Mouse (Mus musculus): Measurements from ENCODE around the gene Tdp1. TPM values are rescaled to one million over a fixed set of nuclear protein-coding genes. Genes with fewer than 3 reads are reported as not detected.

Gene Tdp1
- polyA plus RNA-seq, 1 experiment from 2014 or later = 14.2 TPM

DNA sequence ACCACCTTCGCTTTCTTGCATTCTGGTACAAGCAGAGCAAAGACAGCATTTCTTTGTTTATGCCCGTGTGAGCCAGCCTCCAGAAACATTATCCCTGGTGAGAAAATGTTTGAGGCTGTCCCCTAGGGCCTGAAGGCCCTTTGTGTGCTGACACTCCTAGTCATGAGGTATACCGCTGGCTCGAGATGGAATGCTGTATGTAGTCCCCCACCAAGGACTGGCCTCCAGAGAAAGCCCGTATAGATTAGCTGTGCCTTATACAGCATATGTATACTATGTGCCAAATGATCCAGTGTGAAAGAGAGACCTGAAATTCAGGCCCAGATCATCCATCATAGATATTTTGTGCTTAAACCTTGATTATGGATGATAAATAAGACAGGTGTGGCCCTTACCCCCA lies 39.4 kb downstream of the Tdp1 start:
- DNase-seq (ENCODE audit: low spot score) (no peak), ATAC-seq (no peak)
- Histone ChIP-seq H3K27ac (ENCODE audit: low read length) (no peak overlapping the region), H3K9me3 (ENCODE audit: low read length) (no peaks in the 10 kb centered on the region), H3K27me3 (replicated peaks; ENCODE audit: insufficient read depth, low read length) (no peaks in the 10 kb centered on the region), H3K4me1 (ENCODE audit: insufficient read depth, low read depth, low read length) (no peaks in the 10 kb centered on the region), H3K4me2 (replicated peaks; ENCODE audit: low read depth, low read length) (no peak overlapping the region), H3K4me3 (ENCODE audit: low read depth, low read length) (no peak overlapping the region), H3K9ac (replicated peaks; ENCODE audit: low read depth) (no peak overlapping the region), H3K36me3 (ENCODE audit: insufficient read depth, low read length) (no peaks in the 10 kb centered on the region)
- TF ChIP-seq EP300 (IDR thresholded peaks at IDR 0.05) = no peak
- TF ChIP-seq CTCF (IDR thresholded peaks at IDR 0.05) = no peak
- 78% methylated on average over 5 of the region's 5 CpGs for WGBS

DNA sequence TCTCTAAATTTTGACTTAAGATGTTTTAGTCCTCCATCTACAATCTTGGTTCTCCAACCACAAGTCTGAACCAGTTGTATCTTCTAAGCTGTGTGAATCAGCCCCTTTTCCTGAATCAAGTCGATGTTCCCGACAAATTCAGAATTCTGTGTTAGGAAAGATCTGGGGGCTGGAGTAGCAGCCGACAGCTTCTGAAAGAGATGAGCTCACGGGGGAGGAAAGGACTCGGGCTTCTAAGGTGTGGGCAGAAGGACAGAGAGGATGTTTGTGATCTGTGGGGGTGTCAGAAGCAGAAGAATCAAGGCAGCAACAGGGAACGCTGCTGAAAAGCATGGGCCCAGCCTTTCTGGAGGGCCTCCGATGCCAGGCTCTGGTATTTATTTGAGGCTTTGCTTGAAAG lies 44.0 kb downstream of the Tdp1 start:
- ATAC-seq = no peak
- Histone ChIP-seq H3K27ac (ENCODE audit: low read length) (no peak overlapping the region), H3K4me1 (ENCODE audit: insufficient read depth, low read depth, low read length) (no peaks in the 10 kb centered on the region), H3K9me3 (ENCODE audit: low read length) (no peaks in the 10 kb centered on the region), H3K36me3 (ENCODE audit: insufficient read depth, low read length) (no peaks in the 10 kb centered on the region), H3K4me2 (replicated peaks; ENCODE audit: low read depth, low read length) (no peak overlapping the region), H3K4me3 (ENCODE audit: low read depth, low read length) (no peak overlapping the region), H3K9ac (replicated peaks; ENCODE audit: low read depth) (no peak overlapping the region), H3K27me3 (replicated peaks; ENCODE audit: insufficient read depth, low read length) (no peaks in the 10 kb centered on the region)
- TF ChIP-seq CTCF (IDR thresholded peaks at IDR 0.05) (no peak), EP300 (IDR thresholded peaks at IDR 0.05) (no peak)
- 85% methylated on average over 7 of the region's 7 CpGs for WGBS
- no peak for DNase-seq (ENCODE audit: low spot score)

DNA sequence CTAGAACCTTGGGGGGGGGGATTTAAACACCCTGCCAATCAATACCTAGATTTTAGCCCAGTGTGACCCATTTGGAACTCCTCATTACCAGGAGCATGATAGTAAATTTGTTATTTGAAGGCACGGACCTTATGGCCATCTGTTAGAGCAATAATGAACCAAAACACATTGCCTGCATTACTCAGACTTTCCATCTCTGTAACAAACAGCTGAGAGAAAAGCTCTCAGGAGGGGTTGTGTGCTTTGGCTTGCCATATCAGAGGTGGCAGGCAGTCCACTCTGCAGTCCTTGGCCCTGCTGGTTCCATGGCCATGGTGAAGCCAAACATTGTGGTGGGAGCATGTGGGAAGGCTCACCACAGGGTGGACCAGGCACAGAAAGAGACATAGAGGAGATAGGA lies 44.8 kb downstream of the Tdp1 start:
- 88% methylated on average over 1 of the region's 1 CpGs for WGBS
- no peak for ATAC-seq
- Histone ChIP-seq H3K4me3 (ENCODE audit: low read depth, low read length) (no peak overlapping the region), H3K4me2 (replicated peaks; ENCODE audit: low read depth, low read length) (no peak overlapping the region), H3K36me3 (ENCODE audit: insufficient read depth, low read length) (no peaks in the 10 kb centered on the region), H3K27me3 (replicated peaks; ENCODE audit: insufficient read depth, low read length) (no peaks in the 10 kb centered on the region), H3K9me3 (ENCODE audit: low read length) (no peaks in the 10 kb centered on the region), H3K9ac (replicated peaks; ENCODE audit: low read depth) (no peak overlapping the region), H3K27ac (ENCODE audit: low read length) (no peak overlapping the region), H3K4me1 (ENCODE audit: insufficient read depth, low read depth, low read length) (no peaks in the 10 kb centered on the region)
- TF ChIP-seq CTCF (IDR thresholded peaks at IDR 0.05) = no peak
- no peak for TF ChIP-seq EP300 (IDR thresholded peaks at IDR 0.05)
- no peak for DNase-seq (ENCODE audit: low spot score)

DNA sequence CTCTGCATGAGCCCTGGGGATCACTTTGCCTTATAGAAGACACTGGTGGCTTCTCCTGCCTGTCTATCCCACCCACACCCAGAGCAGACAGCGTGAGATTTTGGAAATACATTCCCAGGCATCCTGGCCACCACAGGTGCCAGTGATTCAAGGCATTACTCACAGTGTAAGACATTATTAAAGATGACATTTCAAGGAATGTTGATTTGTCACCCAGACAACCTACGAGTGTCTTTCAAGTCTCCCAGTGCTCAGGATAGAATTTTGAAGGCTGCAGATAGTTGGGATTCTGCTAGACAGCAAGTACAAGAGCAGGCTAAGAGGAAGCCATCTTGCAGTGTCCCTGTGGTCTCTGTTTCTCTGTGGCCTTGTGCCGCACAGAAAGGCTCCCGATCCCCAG lies 47.9 kb downstream of the Tdp1 start:
- no peak overlapping the region for H3K4me2 ChIP-seq (replicated peaks; ENCODE audit: low read depth, low read length)
- no peak for ATAC-seq
- no peak overlapping the region for H3K4me3 ChIP-seq (ENCODE audit: low read depth, low read length)
- no peaks in the 10 kb centered on the region for H3K27me3 ChIP-seq (replicated peaks; ENCODE audit: insufficient read depth, low read length)
- no peaks in the 10 kb centered on the region for H3K9me3 ChIP-seq (ENCODE audit: low read length)
- H3K4me1 ChIP-seq (ENCODE audit: insufficient read depth, low read depth, low read length) = no peaks in the 10 kb centered on the region
- no peaks in the 10 kb centered on the region for H3K36me3 ChIP-seq (ENCODE audit: insufficient read depth, low read length)
- WGBS = 90% methylated on average over 4 of the region's 4 CpGs
- no peak for TF ChIP-seq CTCF (IDR thresholded peaks at IDR 0.05)
- TF ChIP-seq EP300 (IDR thresholded peaks at IDR 0.05) = no peak
- no peak overlapping the region for H3K9ac ChIP-seq (replicated peaks; ENCODE audit: low read depth)
- no peak for DNase-seq (ENCODE audit: low spot score)
- H3K27ac ChIP-seq (ENCODE audit: low read length) = no peak overlapping the region

DNA sequence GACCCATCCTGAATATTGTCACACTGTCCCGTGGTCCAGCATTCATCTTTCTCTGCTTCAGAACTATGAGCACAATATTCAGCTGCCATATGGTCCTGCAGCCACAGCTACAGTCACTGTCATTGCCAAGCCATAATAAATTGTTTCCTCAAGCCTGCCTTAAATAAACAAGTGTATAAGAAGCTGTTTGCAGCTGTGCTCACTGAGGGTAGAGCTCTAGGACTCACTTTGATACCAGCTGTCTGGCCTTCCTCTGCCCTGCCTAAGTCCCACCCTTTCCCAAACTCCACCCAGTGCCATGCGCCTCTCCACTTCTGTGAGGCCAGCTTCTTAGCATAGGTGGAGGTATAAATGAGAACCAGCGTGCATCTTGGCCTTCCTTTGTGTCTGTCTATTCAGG lies 49.3 kb downstream of the Tdp1 start:
- no peak for TF ChIP-seq CTCF (IDR thresholded peaks at IDR 0.05)
- TF ChIP-seq EP300 (IDR thresholded peaks at IDR 0.05) = no peak
- ATAC-seq (peak; percentile 34), DNase-seq (ENCODE audit: low spot score) (peak; percentile 50)
- Histone ChIP-seq H3K9ac (replicated peaks; ENCODE audit: low read depth) (no peak overlapping the region), H3K4me1 (ENCODE audit: insufficient read depth, low read depth, low read length) (no peaks in the 10 kb centered on the region), H3K27me3 (replicated peaks; ENCODE audit: insufficient read depth, low read length) (no peaks in the 10 kb centered on the region), H3K9me3 (ENCODE audit: low read length) (no peaks in the 10 kb centered on the region), H3K36me3 (ENCODE audit: insufficient read depth, low read length) (no peaks in the 10 kb centered on the region), H3K27ac (ENCODE audit: low read length) (no peak overlapping the region), H3K4me2 (replicated peaks; ENCODE audit: low read depth, low read length) (no peak overlapping the region), H3K4me3 (ENCODE audit: low read depth, low read length) (no peak overlapping the region)
- 51% methylated on average over 3 of the region's 3 CpGs for WGBS

DNA sequence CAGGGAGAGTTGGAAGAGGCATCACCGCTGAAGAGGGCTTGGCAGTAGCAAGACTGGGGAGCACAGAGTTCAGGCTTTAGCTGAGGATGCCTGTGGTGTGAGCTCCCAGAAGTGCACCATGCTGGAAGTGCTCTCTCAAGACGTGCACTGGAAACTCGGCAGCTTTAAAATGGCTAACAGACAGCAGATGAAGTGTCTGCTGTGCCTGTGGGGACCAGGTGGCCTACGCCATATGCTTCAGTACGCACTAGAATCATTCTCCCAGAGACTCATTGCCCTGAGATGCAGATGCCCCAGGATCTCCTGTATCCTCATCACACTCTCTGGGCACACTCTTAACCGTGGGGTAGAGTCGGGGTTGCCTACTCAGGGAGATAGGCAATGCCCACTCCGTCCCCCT lies 51.1 kb downstream of the Tdp1 start:
- WGBS = 91% methylated on average over 8 of the region's 8 CpGs
- DNase-seq (ENCODE audit: low spot score) = no peak

DNA sequence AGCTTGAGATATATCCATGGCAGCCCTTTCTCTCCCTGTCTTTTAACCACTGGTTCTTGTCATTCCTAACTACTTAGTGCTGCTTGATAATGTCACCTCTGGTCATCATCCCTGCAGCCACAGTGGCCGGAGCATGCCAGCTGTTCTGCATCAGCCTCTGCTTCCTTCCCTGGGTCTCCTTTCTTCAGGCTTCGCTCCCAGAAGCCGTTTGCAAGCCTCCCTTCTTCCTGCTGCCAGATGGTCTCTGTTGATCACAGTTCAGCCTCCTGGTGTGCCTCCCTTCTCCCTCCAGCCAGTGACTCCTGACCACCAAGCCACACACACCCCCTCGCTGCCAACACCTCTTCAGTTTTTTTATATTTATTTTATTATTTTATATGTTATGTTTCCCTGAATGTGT lies 54.2 kb downstream of the Tdp1 start:
- DNase-seq (ENCODE audit: low spot score) (peak; percentile 93), ATAC-seq (peak; percentile 89)
- H3K4me2 ChIP-seq (replicated peaks; ENCODE audit: low read depth, low read length) = no peak overlapping the region
- H3K4me1 ChIP-seq (ENCODE audit: insufficient read depth, low read depth, low read length) = no peaks in the 10 kb centered on the region
- no peaks in the 10 kb centered on the region for H3K27me3 ChIP-seq (replicated peaks; ENCODE audit: insufficient read depth, low read length)
- no peak overlapping the region for H3K4me3 ChIP-seq (ENCODE audit: low read depth, low read length)
- peak overlapping the region; percentile 70 for H3K27ac ChIP-seq (ENCODE audit: low read length)
- no peak overlapping the region for H3K9ac ChIP-seq (replicated peaks; ENCODE audit: low read depth)
- H3K36me3 ChIP-seq (ENCODE audit: insufficient read depth, low read length) = no peaks in the 10 kb centered on the region
- WGBS = 54% methylated on average over 4 of the region's 4 CpGs
- TF ChIP-seq CTCF (IDR thresholded peaks at IDR 0.05) (no peak), EP300 (IDR thresholded peaks at IDR 0.05) (no peak; the same call in 1 of the 2 replicates)
- no peaks in the 10 kb centered on the region for H3K9me3 ChIP-seq (ENCODE audit: low read length)

More for the DNA sequence above, 51.1 kb downstream of the Tdp1 start:
- Histone ChIP-seq H3K4me2 (replicated peaks; ENCODE audit: low read depth, low read length) (no peak overlapping the region), H3K9me3 (ENCODE audit: low read length) (no peaks in the 10 kb centered on the region), H3K4me1 (ENCODE audit: insufficient read depth, low read depth, low read length) (no peaks in the 10 kb centered on the region), H3K27me3 (replicated peaks; ENCODE audit: insufficient read depth, low read length) (no peaks in the 10 kb centered on the region), H3K27ac (ENCODE audit: low read length) (no peak overlapping the region), H3K9ac (replicated peaks; ENCODE audit: low read depth) (no peak overlapping the region), H3K36me3 (ENCODE audit: insufficient read depth, low read length) (no peaks in the 10 kb centered on the region), H3K4me3 (ENCODE audit: low read depth, low read length) (no peak overlapping the region)
- no peak for TF ChIP-seq CTCF (IDR thresholded peaks at IDR 0.05)
- TF ChIP-seq EP300 (IDR thresholded peaks at IDR 0.05) = no peak
- no peak for ATAC-seq
